Mouse (Mus musculus) kidney, adult 2 months (tissue): ENCODE data around the gene Klhl41. TPM values are rescaled to one million over a fixed set of nuclear protein-coding genes. Genes with fewer than 3 reads are reported as not detected.
"Not testable (repeated sequence)": the region's sequence is repeated elsewhere in the genome, so short reads cannot be mapped to it uniquely, and the experiment has no call there.

Experiments used
- DNase-seq: peaks from one replicate; pipeline ENCODE4 v3.0.0; 2021
- H3K27ac ChIP-seq: fragments of 200-500 bp; 2 replicates; pipeline ENCODE4 v1.5.1; 2012; ENCODE audit warnings: low read depth, low read length, control low read depth, inconsistent platforms; ENCODE audit not compliant: insufficient read depth
- H3K27me3 ChIP-seq: fragments of 200-500 bp; replicated peaks from 2 replicates; pipeline ENCODE4 v1.6.1; 2012; ENCODE audit warnings: mild to moderate bottlenecking, moderate library complexity, low read length, inconsistent platforms; ENCODE audit not compliant: control insufficient read depth, insufficient read depth
- H3K36me3 ChIP-seq: fragments of 200-500 bp; 2 replicates; pipeline ENCODE4 v1.6.1; 2012; ENCODE audit warnings: mild to moderate bottlenecking, moderate library complexity, low read length, inconsistent platforms; ENCODE audit not compliant: control insufficient read depth, insufficient read depth
- H3K4me1 ChIP-seq: fragments of 200-500 bp; 2 replicates; pipeline ENCODE4 v1.6.1; 2011; ENCODE audit warnings: low read length; ENCODE audit not compliant: control insufficient read depth, insufficient read depth
- H3K4me3 ChIP-seq: fragments of 200-500 bp; 2 replicates; pipeline ENCODE4 v1.5.1; 2011; ENCODE audit warnings: mild to moderate bottlenecking, low read depth, low read length, control low read depth; ENCODE audit not compliant: insufficient read depth
- CTCF ChIP-seq: fragments of 200-500 bp; conservative IDR thresholded peaks from 2 replicates; pipeline ENCODE4 v1.5.1; 2011; ENCODE audit warnings: low read depth, mild to moderate bottlenecking, control low read depth, low read length, moderate library complexity, mixed read lengths; ENCODE audit not compliant: insufficient read depth, insufficient read length
- POLR2A ChIP-seq: fragments of 200-500 bp; IDR thresholded peaks from one replicate; pipeline ENCODE4 v1.6.1; 2011; ENCODE audit warnings: low read depth, low read length, control low read depth
- WGBS: fragments of 180-500 bp; shearing (Covaris S2); methylation state at CpG from one replicate; pipeline ENCODE4 v1.1.7; 2018; 5-methylcytosine and 5-hydroxymethylcytosine counted together
- polyA plus RNA-seq: library from polyadenylated mRNA; depleted of rRNA; stranded (reverse); fragments of >200 nt; gene quantifications from 2 replicates; pipeline ENCODE4 v1.2.3, GENCODE M21; 2012; rRNA removed

The Klhl41 gene
- 0.08 and 1.8 TPM in 2 replicates for polyA plus RNA-seq

DNA sequence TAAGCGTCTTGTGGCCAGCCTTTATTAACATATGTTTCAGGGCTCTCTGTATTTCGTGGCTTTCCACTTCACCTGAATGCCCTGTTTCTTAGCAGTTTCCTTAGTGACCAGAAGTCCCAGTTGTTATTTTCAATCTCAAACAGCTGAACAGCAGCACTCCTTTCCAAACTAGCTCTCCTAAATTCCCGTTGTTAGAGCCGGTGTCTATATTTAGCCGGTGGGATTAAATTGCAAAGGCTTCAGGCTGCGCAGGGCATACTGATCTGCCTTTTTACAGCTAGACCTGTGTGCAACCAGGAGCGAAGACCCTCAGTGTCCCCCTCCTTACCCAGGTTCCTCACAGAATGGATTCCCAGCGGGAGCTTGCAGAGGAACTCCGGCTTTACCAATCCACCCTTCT, at the start of gene Klhl41:
Gene Klhl41 (plus strand): TSS at position 268 of the 400 bp plus-strand sequence.
- TF ChIP-seq CTCF, result no peak
- no peak for TF ChIP-seq POLR2A
- no peak for DNase-seq
- Histone ChIP-seq H3K36me3 (peaks cover 1% of the 10 kb centered on the region; the same call in 1 of the 2 replicates), H3K4me1 (no peaks in the 10 kb centered on the region), H3K27me3 (no peaks in the 10 kb centered on the region), H3K27ac (no peak within 1 kb of the TSS), H3K4me3 (no peak within 1 kb of the TSS)
- WGBS, result 79% methylated on average over 9 of the region's 9 CpGs

- H3K27ac ChIP-seq, result no peak overlapping the region
- H3K4me3 ChIP-seq, result no peak overlapping the region
- H3K27me3 ChIP-seq, result no peaks in the 10 kb centered on the region
- 28% methylated on average over 17 of the region's 17 CpGs for WGBS
- peak; percentile 20 for DNase-seq
- TF ChIP-seq CTCF (no peak), POLR2A (no peak)
- H3K36me3 ChIP-seq, result no peaks in the 10 kb centered on the region
- no peaks in the 10 kb centered on the region for H3K4me1 ChIP-seq
These were observed 40.7 kb upstream of the Klhl41 start for GRCm38 (mm10) chr2:69629215-69629614.

DNA sequence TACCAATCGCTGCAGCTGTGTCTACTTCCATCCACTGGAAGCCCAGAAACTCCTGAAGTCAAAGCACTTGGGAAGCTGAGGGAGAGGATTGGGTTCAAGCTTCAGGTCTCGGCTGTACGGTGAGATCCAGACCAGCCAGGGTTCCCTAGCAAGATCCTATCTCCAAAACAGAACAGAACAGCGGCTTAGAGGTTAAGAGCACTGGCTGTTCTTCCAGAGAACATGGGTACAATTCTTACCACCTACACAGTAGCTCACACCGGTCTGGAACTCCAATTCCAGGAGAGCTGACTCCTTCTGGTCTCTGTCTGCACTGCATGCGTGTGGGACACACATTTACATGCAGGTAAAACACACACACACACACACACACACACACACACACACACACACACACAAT, 40.0 kb upstream of the Klhl41 start:
- Histone ChIP-seq H3K4me1 (no peaks in the 10 kb centered on the region), H3K36me3 (no peaks in the 10 kb centered on the region), H3K4me3 (no peak overlapping the region), H3K27ac (no peak overlapping the region), H3K27me3 (no peaks in the 10 kb centered on the region)
- WGBS, result 69% methylated on average over 6 of the region's 6 CpGs
- no peak for TF ChIP-seq CTCF
- no peak for TF ChIP-seq POLR2A
- DNase-seq, result no peak

DNA sequence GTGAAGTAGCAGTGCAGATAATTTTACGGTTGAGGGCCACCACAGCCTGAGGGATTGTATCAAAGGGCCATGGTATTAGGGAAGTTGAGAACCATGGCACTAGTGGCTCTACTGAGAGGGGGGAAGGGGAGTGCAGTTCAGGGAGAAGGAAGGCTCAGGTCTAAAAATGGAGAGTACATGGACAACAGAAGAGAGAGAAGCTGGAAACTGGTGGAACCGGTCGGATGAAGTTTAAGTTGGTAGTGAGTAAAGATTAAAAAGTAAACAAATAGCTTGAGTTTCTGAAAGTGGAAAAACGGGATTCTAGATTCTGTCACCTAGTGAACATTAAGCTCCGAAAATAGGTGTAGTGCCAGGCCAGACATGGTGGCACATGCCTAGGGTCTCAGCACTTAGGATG, 39.1 kb upstream of the Klhl41 start:
- 76% methylated on average over 5 of the region's 5 CpGs for WGBS
- no peaks in the 10 kb centered on the region for H3K36me3 ChIP-seq
- TF ChIP-seq POLR2A (no peak), CTCF (no peak)
- H3K27ac ChIP-seq, result no peak overlapping the region
- H3K27me3 ChIP-seq, result no peaks in the 10 kb centered on the region
- H3K4me3 ChIP-seq, result no peak overlapping the region
- peak; percentile 20 for DNase-seq
- H3K4me1 ChIP-seq, result no peaks in the 10 kb centered on the region; the same call in 1 of the 2 replicates

DNA sequence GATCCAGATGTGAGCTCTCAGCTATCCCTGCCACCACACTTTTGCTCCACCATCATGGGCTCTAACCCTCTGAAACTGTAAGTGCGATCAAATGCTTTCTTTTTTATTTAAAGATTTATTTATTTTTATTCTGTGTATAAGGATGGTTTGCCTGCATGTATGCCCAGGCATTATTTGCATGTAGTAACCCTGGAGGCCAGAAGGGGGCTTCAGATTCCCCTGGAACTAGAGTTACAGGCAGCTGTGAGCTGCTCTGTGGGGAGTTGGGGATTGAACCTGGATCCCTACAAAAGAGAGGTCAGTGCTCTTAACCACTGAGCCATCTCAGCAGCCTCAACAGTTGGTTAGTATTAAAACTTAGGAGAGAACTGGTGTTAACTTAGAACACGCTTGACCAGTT, 38.5 kb upstream of the Klhl41 start:
- WGBS, result 98% methylated on average over 2 of the region's 2 CpGs
- Histone ChIP-seq H3K27ac (no peak overlapping the region), H3K36me3 (no peaks in the 10 kb centered on the region), H3K27me3 (no peaks in the 10 kb centered on the region), H3K4me3 (no peak overlapping the region), H3K4me1 (no peaks in the 10 kb centered on the region; the same call in 1 of the 2 replicates)
- TF ChIP-seq CTCF (0 out of 2 replicates have a peak, but pooled peaks have one; percentile 17), POLR2A (no peak)
- peak; percentile 21 for DNase-seq

- Histone ChIP-seq H3K4me3 (peak overlapping the region; percentile 20; the same call in 1 of the 2 replicates), H3K36me3 (no peaks in the 10 kb centered on the region), H3K27me3 (no peaks in the 10 kb centered on the region), H3K27ac (no peak overlapping the region), H3K4me1 (no peaks in the 10 kb centered on the region; the same call in 1 of the 2 replicates)
- TF ChIP-seq CTCF, result peak; percentile 78
- TF ChIP-seq POLR2A, result no peak
- peak; percentile 60 for DNase-seq
- 3% methylated on average over 11 of the region's 11 CpGs for WGBS
These were observed 34.7 kb upstream of the Klhl41 start for GRCm38 (mm10) chr2:69635064-69635701.

- DNase-seq, result peak; percentile 66
- 76% methylated on average over 6 of the region's 6 CpGs for WGBS
- Histone ChIP-seq H3K27ac (no peak overlapping the region), H3K27me3 (no peaks in the 10 kb centered on the region), H3K4me3 (no peak overlapping the region), H3K4me1 (no peaks in the 10 kb centered on the region; the same call in 1 of the 2 replicates), H3K36me3 (no peaks in the 10 kb centered on the region)
- TF ChIP-seq CTCF (peak; percentile 66), POLR2A (no peak)
These were observed 34.1 kb upstream of the Klhl41 start for GRCm38 (mm10) chr2:69635807-69636206.

GRCm38 (mm10) chr2:69637989-69638388, 31.9 kb upstream of the Klhl41 start:
- H3K4me3 ChIP-seq, H3K27ac ChIP-seq, DNase-seq, H3K4me1 ChIP-seq, H3K36me3 ChIP-seq, H3K27me3 ChIP-seq: not testable (repeated sequence)
- 82% methylated on average over 7 of the region's 7 CpGs for WGBS
